Mouse (Mus musculus): ENCODE measurements around the gene Stum.

Gene Stum

DNA sequence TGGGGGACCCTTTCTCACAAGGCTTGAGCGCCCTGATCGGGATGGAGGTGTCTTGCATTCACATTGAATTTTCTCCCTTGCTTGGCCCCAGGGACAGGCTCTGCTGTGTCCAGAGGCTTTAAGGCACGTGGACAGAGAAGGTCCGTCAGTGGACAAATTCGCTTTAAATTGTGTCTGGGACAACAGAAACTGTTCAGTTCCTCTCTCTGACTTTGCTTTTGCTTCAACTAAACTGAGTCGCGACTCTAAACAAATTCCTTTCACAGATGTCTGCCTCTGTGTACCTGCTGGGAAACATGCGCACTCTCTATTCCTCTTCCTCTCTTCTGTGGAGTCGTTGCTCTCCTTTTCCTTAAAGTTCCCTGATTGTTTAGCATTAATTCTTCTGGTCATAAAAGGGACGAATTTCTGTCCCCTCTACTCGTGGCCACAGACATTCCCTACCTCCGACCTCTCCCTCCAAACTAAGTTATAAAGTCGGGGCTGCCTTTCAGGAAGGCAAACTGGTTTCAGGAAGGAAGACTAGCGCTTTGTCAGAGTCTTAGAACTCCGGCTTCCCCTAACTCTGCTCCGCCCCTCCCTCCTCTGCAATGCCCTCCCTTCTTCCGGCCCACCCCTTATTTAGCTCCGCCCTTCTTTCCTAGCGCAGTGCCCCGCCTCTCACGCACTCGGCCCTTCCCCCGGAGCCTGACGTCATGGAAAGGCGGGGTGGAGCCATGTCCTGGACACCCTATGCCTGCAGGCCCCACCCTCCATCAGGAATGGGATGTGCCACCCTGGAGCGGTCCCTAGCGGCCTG lies 96.2 kb downstream of the Stum start:
- DNase-seq (ENCODE audit: low read depth, low spot score), result peak; percentile 97

DNA sequence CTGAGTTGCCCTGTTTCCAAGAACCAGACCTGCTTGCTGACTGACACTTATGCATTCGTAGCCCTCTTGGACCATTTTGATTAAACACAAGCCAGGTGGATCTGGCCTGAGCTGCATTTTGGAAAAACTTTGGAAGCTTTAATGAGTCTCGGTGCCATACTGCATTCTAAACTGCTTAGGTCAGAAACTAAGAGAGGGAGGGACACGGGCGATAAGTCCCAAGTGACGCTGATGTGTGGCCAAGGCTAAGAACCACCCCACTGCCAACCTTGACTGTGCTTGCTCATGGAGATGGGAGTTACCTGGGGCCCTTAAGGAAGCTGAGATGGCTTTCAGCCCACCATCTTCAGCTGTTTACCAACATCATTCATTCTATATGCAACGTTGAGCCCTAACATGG lies 98.0 kb downstream of the Stum start:
- DNase-seq (ENCODE audit: low read depth, low spot score), result no peak

DNA sequence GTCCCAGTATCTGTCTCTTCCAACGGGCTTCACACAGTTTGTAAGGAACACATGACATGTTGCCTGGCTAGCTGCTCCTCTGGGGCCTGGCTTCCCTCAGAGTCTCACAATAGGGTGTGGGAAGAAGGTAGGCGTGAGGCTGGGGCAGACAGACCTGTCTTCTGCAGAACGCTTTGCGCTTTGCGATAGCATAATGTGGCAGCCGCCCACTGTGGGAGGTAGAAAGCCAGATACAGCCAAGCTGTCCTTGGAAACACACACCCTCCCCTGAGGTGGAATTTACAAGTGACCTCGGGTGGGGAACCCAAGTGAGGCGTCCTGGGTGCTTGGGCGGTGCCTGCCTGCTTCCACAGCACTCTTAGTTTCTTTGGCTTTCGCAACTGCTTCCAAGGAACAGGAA lies 98.8 kb downstream of the Stum start:
- no peak for DNase-seq (ENCODE audit: low read depth, low spot score)

DNA sequence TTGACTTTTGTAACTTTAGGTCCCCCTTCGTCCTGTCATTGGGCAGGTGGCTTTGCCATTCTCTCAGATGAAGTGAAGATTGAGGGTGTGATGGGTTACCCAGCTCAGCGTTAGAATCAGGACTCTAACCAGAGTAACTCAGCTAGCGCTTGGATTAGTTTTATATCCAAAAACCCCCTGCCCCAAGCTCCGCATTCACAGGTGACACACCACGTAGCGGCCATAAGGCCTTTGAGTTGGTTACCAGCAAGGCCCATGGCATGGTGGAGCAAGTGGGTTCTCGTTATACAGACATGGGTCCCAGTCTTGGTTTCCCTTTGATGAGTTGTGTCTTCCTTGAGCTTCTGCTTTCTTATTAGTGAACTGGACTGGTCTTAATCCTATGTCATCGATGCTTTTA lies 99.4 kb downstream of the Stum start:
- no peak for DNase-seq (ENCODE audit: low read depth, low spot score)

Data from forelimb bud, embryonic 11.5 days (tissue).